Mouse (Mus musculus) thymus, adult 2 months (tissue): ENCODE results near the gene Prrc2b.

ENCODE experiments used
- CTCF ChIP-seq: fragments of 200-500 bp; IDR thresholded peaks from 2 replicates; pipeline ENCODE4 v1.5.1; 2012; ENCODE audit warnings: mild to moderate bottlenecking, control low read depth, low read length, moderate library complexity, borderline replicate concordance; ENCODE audit not compliant: control insufficient read depth, poor library complexity, insufficient read depth; ENCODE audit errors: extremely low read depth
- POLR2A ChIP-seq: fragments of 200-500 bp; IDR thresholded peaks from 2 replicates; pipeline ENCODE4 v1.6.1; 2012; ENCODE audit warnings: mild to moderate bottlenecking, low read length, control low read depth, moderate library complexity; ENCODE audit not compliant: control insufficient read depth, poor library complexity, insufficient read depth; ENCODE audit errors: extremely low read depth

- TF ChIP-seq CTCF, result no peak
- no peak for TF ChIP-seq POLR2A
Observed at GRCm38 (mm10) chr2:32237571-32237970, 86.7 kb downstream of the Prrc2b start.
